Mouse (Mus musculus) testis, adult 2 months (tissue): Measurements from ENCODE around the gene Pcbp2. TPM values are rescaled to one million over a fixed set of nuclear protein-coding genes. Genes with fewer than 3 reads are reported as not detected.

ENCODE experiments used
- H3K27ac ChIP-seq: fragments of 200-500 bp; 2 replicates; pipeline ENCODE4 v1.5.1; 2012; ENCODE audit warnings: low read depth, low read length; ENCODE audit not compliant: control insufficient read depth, insufficient read depth
- H3K27me3 ChIP-seq: fragments of 200-500 bp; 2 replicates; pipeline ENCODE4 v1.6.1; 2012; ENCODE audit warnings: mild to moderate bottlenecking, low read length, moderate library complexity; ENCODE audit not compliant: control insufficient read depth, insufficient read depth
- H3K36me3 ChIP-seq: fragments of 200-500 bp; 2 replicates; pipeline ENCODE4 v1.6.1; 2012; ENCODE audit warnings: mild to moderate bottlenecking, low read length; ENCODE audit not compliant: control insufficient read depth, insufficient read depth
- H3K4me1 ChIP-seq: fragments of 200-500 bp; 2 replicates; pipeline ENCODE4 v1.6.1; 2012; ENCODE audit warnings: low read length; ENCODE audit not compliant: control insufficient read depth, insufficient read depth
- H3K4me3 ChIP-seq: fragments of 200-500 bp; 2 replicates; pipeline ENCODE4 v1.5.1; 2012; ENCODE audit warnings: low read depth, mild to moderate bottlenecking, low read length, moderate library complexity, mixed read lengths; ENCODE audit not compliant: control insufficient read depth
- CTCF ChIP-seq: fragments of 200-500 bp; IDR thresholded peaks from 2 replicates; pipeline ENCODE4 v1.5.1; 2012; ENCODE audit warnings: low read depth, mild to moderate bottlenecking, inconsistent platforms, low read length, moderate library complexity; ENCODE audit not compliant: control insufficient read depth, insufficient read depth, insufficient replicate concordance
- POLR2A ChIP-seq: fragments of 200-500 bp; IDR thresholded peaks from 2 replicates; pipeline ENCODE4 v1.6.1; 2012; ENCODE audit warnings: low read depth, mild to moderate bottlenecking, inconsistent platforms, low read length, moderate library complexity; ENCODE audit not compliant: control insufficient read depth
- polyA plus RNA-seq: library from polyadenylated mRNA; depleted of rRNA; stranded (reverse); fragments of >200 nt; gene quantifications from 2 replicates; pipeline ENCODE4 v1.2.3, GENCODE M21; 2012

Gene Pcbp2
- polyA plus RNA-seq, 1 experiment = 1,129 TPM

DNA sequence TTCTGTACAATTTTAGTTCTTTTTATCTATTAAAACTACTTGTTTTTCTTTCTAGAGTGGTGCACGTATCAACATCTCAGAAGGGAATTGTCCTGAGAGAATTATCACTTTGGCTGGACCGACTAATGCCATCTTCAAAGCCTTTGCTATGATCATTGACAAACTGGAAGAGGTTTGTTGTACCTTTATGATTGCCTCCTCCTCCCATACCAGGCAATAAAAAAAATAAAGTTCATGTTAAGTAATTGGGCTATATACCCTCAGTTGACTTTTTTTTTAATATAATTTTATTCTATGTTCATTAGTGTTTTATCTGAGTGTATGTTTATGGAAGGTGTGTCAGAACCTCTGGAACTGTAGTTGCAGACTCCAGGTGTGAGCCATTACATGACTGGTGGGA lies 4.2 kb downstream of the Pcbp2 start:
- Histone ChIP-seq H3K4me1 (no peaks in the 10 kb centered on the region), H3K4me3 (no peak overlapping the region), H3K27me3 (no peaks in the 10 kb centered on the region), H3K27ac (no peak overlapping the region), H3K36me3 (peaks cover 2% of the 10 kb centered on the region)
- TF ChIP-seq POLR2A (no peak), CTCF (no peak)

DNA sequence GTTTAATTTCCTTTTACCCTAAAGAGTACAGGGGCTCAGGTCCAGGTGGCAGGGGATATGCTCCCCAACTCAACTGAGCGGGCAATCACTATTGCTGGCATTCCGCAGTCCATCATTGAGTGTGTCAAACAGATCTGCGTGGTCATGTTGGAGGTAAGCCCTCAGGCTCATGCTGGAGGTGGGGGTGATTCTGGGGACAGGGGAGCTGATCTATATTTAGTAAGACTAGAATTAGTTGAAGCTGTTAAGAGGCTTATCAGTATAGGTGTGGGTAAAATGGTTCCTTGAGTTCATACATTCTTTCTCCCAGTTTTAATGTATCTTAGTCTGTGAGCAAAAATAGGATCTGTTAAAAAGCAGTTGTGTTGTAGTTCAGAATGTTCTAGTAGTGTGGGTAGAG lies 12.8 kb downstream of the Pcbp2 start:
- Histone ChIP-seq H3K4me3 (no peak overlapping the region), H3K4me1 (no peaks in the 10 kb centered on the region), H3K27me3 (no peaks in the 10 kb centered on the region), H3K36me3 (peaks cover 4% of the 10 kb centered on the region), H3K27ac (no peak overlapping the region)
- TF ChIP-seq POLR2A (no peak), CTCF (no peak)

DNA sequence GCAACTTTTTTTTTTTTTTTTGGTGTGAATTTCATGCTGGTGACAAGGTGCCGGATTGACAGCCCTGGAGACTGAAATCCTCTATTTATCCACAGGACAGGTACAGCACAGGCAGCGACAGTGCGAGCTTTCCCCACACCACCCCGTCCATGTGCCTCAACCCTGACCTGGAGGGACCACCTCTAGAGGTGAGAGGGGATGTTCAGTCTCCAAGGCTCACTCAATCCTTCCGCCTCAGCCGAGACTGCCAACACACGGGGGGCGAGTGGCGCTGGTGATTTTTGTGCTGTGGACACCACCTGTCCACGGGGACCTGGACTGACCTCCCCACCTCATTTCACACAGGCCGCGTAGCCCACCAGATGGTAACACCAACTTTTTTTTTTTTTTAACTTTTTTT lies 15.5 kb downstream of the Pcbp2 start:
- Histone ChIP-seq H3K36me3 (peaks cover 6% of the 10 kb centered on the region), H3K27me3 (no peaks in the 10 kb centered on the region), H3K27ac (no peak overlapping the region), H3K4me1 (no peaks in the 10 kb centered on the region), H3K4me3 (peak overlapping the region; percentile 51)
- TF ChIP-seq CTCF (no peak), POLR2A (no peak)

DNA sequence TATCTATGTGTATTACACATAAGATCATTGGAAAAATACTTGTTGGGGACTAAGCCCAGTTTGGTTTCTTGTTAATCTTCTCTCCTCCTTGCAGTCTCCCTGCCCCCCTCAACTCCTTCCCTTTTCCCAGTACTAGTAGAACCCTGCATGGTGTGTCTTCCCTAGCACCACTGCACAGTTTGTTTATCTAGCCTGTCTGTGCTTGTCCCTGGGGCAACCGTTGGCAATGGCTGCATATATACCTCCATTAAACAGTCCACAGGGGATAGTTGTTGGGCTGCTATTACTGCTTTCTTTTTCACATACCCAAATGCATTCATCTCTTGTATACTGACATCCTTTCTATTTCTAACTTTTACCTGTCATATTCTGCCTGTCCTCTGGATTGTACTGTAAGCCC lies 17.3 kb downstream of the Pcbp2 start:
- Histone ChIP-seq H3K4me1 (no peaks in the 10 kb centered on the region), H3K36me3 (peaks cover 7% of the 10 kb centered on the region), H3K27me3 (no peaks in the 10 kb centered on the region), H3K27ac (no peak overlapping the region), H3K4me3 (no peak overlapping the region)
- TF ChIP-seq POLR2A = no peak
- TF ChIP-seq CTCF = no peak

DNA sequence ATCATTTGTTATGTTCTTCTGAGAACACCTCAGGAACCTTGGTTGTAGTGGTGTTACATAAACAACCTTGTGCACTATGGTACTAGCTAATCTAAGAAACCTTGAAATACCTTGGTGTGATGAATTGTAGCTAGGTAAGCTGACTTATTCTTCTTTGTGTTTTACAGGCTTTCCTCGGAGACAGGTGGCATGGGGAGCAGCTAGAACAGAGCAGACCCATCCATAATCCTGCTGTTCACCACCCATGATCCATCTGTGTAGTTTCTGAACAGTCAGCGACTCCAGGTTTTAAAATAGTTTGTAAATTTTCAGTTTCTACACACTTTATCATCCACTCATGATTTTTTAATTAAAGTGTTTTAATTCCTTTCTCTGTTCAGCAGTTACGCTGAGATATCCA lies 28.0 kb downstream of the Pcbp2 start:
- Histone ChIP-seq H3K27me3 (no peaks in the 10 kb centered on the region), H3K36me3 (peaks cover 3% of the 10 kb centered on the region), H3K27ac (no peak overlapping the region), H3K4me3 (no peak overlapping the region), H3K4me1 (no peaks in the 10 kb centered on the region)
- TF ChIP-seq CTCF = no peak
- TF ChIP-seq POLR2A = no peak

DNA sequence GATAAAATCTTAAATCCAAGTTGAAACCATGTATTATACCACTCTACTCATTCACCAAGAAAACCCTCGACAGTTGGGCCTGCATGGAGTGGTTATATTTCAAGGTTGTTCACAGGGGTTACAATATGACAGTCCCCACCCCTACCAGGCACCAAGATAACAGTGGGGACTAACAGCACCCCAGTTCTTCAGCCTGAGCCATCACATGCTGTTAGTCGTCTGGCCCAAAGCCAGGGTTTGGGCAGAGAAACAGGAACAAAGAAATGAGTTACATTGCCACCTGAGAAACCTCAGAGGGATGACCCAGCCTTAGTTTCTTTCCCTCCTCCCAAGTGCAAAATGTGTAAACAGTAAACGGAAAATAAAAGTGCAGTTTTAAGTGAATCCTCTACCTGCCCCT lies 29.0 kb downstream of the Pcbp2 start:
- no peak overlapping the region for H3K27ac ChIP-seq
- TF ChIP-seq CTCF (no peak), POLR2A (no peak)
- no peaks in the 10 kb centered on the region for H3K4me1 ChIP-seq
- no peak overlapping the region for H3K4me3 ChIP-seq
- no peaks in the 10 kb centered on the region for H3K27me3 ChIP-seq
- H3K36me3 ChIP-seq = peaks cover 1% of the 10 kb centered on the region; the same call in 1 of the 2 replicates

DNA sequence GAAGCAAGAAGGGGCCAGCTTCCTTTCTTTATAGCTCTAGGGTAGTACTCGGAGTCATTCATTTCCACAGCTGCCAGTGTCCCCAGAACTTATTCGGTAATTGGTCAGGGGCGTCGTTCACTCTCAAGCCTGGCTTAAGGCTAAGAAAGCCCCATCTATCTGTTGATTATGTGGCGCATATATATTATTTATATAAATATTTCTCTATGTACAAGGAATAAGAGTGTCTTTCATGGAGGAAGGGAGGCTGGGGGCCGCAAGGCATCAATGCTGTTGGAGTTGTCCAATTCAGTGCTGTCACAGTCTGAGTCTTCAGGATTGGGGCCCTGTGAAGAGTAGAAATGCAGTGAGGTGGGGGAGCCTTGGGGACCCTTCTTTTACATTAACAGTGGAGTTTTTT lies 29.5 kb downstream of the Pcbp2 start:
- peaks cover 1% of the 10 kb centered on the region; the same call in 1 of the 2 replicates for H3K36me3 ChIP-seq

DNA sequence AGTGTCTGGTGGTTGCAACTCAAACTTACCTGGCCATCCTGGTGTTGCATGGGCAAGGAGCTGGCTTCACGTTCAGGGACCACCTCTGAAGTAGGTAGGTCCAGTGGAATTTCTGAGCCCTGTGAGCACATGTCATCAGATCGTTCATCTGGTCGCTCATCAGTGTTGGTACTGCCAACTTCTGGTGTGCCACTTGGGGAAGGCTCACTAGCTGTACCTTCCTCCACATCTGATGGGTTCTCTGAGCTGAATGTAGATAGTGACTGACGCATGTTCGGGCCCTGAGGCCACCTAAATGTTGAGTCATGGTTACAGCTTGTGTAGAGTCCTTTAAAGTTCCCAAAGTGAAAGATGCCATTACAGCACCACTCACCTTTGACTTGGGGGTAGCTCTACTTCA lies 30.1 kb downstream of the Pcbp2 start:
- Histone ChIP-seq H3K27ac (no peak overlapping the region), H3K36me3 (peaks cover 1% of the 10 kb centered on the region; the same call in 1 of the 2 replicates), H3K4me1 (no peaks in the 10 kb centered on the region), H3K4me3 (peak overlapping the region; percentile 37; the same call in 1 of the 2 replicates), H3K27me3 (no peaks in the 10 kb centered on the region)
- TF ChIP-seq CTCF = no peak
- TF ChIP-seq POLR2A = no peak

More for the DNA sequence above, 29.5 kb downstream of the Pcbp2 start:
- H3K4me3 ChIP-seq = no peak overlapping the region
- TF ChIP-seq POLR2A (no peak), CTCF (no peak)
- H3K4me1 ChIP-seq = no peaks in the 10 kb centered on the region
- H3K27me3 ChIP-seq = no peaks in the 10 kb centered on the region
- no peak overlapping the region for H3K27ac ChIP-seq
